Mouse (Mus musculus): ENCODE data around the gene Cnnm4.

DNA sequence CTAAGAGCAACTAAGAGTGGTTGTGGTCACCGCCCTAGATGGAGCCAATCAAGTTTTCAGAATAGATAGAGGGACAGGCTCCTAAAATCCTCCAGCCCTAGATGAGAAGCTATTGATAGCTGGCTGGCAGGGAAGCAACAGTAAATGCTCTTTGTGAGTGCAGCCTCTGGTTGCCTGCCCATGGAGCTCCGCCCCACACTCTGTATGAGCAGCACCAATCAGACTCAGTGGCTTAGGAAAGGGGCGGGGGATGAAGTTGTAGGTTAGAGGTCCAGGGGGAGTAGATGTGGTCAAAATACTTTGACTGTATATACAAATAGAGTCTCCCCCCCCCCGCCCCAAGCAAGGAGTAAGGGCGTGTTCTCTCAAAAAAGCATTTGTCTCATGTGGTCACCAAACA, 4.0 kb upstream of the Cnnm4 start:
- no peak for TF ChIP-seq CTCF (IDR thresholded peaks at IDR 0.05)
- TF ChIP-seq EP300 (IDR thresholded peaks at IDR 0.05): no peak

Data from lung, postnatal 0 days (tissue).